Mouse (Mus musculus) inflammation-experienced regulatory T-cells (primary cell): ENCODE measurements around the gene Apopt1. TPM values are rescaled to one million over a fixed set of nuclear protein-coding genes. Genes with fewer than 3 reads are reported as not detected.

Experiments used
- polyA plus RNA-seq, 2 experiments: library from polyadenylated mRNA; unstranded; fragments of 100-300 nt; shearing (Covaris generic); gene quantifications; one replicate each; pipeline ENCODE4 v1.2.1; 2017

Apopt1 gene
- polyA plus RNA-seq = 10 to 100 TPM; 51.6 to 53.1 TPM

DNA sequence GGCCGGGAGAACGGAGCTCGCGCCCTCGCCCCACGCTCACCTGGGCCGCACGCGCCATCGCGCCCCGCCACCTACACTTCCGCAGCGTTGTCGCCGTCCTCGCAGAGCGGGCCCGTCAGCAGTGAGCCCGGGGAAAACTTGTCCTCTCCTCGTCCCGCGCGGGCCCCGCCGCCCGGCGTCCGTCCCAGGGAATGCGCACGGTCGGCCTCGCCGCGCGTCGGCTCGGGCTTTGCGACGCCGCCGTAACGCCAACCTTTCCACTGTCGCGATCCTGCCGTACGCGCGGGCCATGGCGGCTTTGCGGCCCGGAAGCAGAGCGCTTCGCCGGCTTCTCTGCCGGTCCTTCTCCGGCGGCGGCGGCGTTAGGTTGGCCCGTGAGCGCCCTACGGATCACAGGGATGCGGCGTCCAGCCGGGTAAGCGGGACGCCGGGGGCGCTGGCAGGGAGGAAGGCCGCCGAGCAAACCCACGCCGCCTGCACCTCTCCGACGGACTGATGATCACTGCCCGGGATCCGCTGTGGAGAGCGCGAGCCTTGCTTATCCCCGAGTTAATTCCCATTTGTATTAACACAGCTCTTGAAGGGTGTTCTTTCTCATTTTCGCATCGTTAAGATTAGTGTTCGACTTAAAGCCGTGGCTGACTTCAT, at the start of gene Apopt1, which contains the start of gene Bag5:
Gene Apopt1, plus strand, starts transcription at position 258 of the 648 bp plus-strand sequence.
Gene Bag5, minus strand, starts transcription at position 254 of the 648 bp plus-strand sequence.

DNA sequence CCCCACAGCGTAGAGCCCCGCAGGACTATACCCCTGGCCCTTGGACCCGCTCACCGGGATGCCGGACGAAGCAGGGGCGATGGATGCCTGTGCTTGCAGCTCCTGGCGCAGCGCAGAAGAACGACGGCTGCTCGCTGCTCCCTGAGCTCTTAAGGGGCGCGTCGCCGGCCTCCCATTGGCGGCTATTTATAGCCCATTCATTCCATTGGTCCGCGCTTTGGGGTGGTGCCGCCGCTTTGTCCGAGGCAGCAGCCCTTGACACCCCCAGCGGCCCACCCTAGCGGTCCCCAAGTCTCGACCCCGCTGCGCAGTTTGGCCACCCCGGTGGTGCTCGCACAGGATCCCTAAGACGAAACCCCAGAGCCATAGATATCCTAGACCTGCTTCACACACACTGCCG, 40.9 kb upstream of the Apopt1 start, which contains the start of gene Ckb:
Gene Ckb, minus strand, starts transcription at position 163 of the 400 bp plus-strand sequence.

DNA sequence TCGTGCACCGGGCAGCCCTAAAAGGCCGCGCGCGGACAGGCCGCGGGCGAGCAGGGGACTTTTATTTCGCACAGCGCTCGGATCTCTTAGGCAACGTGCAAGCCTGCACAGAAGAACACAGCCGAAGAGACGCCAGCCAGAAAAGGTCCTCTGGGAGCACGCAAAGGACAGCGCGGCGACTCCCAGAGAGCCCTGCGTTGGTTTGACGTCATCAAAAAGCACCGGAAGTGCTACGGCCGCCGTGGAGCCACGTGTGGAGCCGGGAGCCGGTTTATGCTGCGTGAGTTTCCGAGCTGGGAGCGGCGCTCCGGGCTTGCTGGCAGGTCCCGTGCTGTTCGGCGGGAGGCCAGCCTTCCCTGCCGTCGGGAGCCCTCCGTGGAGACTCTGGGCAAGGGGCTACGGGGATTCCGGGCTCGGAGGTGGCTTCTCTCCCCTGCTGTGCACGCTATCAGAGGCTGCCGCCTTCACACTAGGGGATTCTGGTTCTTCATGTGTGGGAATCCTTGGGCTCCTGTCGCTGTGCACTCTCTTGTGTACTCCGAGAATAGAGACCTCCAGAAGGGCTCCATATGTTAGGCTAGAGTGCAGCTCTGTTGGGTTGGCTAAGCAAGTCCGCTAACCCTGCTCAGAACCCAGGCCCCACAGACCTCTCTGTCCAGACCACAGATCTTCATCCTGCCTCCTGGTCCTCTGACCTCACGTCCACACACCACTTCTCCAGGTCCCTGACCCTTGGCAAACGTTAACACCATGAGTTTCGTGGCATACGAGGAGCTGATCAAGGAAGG, 35.0 kb upstream of the Apopt1 start, which contains the start of gene Trmt61a:
Gene Trmt61a, plus strand, starts transcription at position 224 of the 788 bp plus-strand sequence.

DNA sequence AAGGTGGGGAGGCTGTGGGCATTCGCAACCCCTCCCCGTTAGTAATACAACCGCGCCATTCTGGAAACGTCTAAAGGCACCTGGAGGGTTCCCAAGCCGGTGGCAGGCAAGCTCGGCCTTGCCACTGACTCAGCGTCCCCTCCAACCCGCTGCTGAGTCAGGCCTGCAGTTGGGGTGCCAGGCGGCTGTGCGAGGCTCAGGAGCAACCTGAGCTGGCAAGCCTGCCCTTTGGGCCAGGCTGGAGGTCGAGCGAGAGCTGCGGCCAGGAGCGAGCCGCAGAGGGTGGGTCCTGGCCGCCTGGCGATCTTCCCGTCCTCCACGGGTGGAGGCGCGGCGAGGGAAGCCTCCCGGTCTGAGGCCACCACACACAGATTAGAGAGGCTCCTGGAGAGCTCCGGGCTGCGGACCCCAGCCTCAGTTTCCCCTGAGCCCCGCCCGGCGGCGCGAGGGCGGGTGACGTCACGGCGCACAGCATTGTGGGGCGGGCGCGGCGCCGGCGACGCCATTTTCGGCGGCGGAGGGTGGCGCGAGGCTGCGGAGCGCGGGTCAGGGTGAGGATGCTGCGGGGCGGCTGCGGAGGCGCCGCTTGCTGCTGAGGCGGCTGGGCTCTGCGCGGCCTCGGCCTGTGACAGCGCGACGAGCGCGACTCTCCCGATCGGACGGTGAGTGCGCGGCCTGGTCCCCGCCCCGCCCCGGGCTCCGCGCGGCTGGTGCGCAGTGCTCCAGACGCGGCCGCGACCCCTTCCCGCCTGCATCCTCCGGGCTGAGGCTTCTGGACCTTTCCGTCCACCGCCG, 45.5 kb downstream of the Apopt1 start, which contains the start of gene Klc1:
Gene Klc1, plus strand, starts transcription at position 469 of the 795 bp plus-strand sequence.

Other genes with a start within 250 kb of the Apopt1 start
- gene Gm266, start 227.4 kb upstream of the Apopt1 start, polyA plus RNA-seq = not detected
- 100 to 1,000 TPM; 554 to 714 TPM for gene Eif5, start 175.2 kb upstream of the Apopt1 start, polyA plus RNA-seq
- 100 to 1,000 TPM; 103 to 130 TPM for gene Mark3, start 138.7 kb upstream of the Apopt1 start, polyA plus RNA-seq
- 10 to 100 TPM; 22.8 to 23.9 TPM for gene Ckb, start 40.9 kb upstream of the Apopt1 start, polyA plus RNA-seq
- gene Trmt61a, start 35.2 kb upstream of the Apopt1 start, polyA plus RNA-seq = 10 to 100 TPM; 15.8 to 20.3 TPM
- gene Bag5, start within 50 bp of the Apopt1 start, polyA plus RNA-seq = 10 to 100 TPM; 42.7 to 59.4 TPM
- 10 to 100 TPM; 48.7 to 50.6 TPM for gene Klc1, start 45.6 kb downstream of the Apopt1 start, polyA plus RNA-seq
- gene Xrcc3, start 100.6 kb downstream of the Apopt1 start, polyA plus RNA-seq = 1 to 10 TPM; 2.9 to 6.4 TPM
- 1 to 10 TPM; 5.4 to 6.0 TPM for gene Zfyve21, start 100.9 kb downstream of the Apopt1 start, polyA plus RNA-seq
- 10 to 100 TPM; 63.0 to 79.4 TPM for gene Ppp1r13b, start 194.8 kb downstream of the Apopt1 start, polyA plus RNA-seq